Mouse (Mus musculus): ENCODE measurements around the gene Vkorc1. TPM values are rescaled to one million over a fixed set of nuclear protein-coding genes. Genes with fewer than 3 reads are reported as not detected.

The Vkorc1 gene
- polyA plus RNA-seq, 1 experiment from 2014 or later = 99.9 TPM

GRCm38 (mm10) chr7:127931351-127932135 lies 36.1 kb upstream of the Vkorc1 start:
- Histone ChIP-seq H3K4me1 (ENCODE audit: control insufficient read depth, insufficient read depth, low read length) (peaks cover 13% of the 10 kb centered on the region; the same call in 1 of the 2 replicates), H3K4me3 (ENCODE audit: low read length) (no peak overlapping the region), H3K9ac (ENCODE audit: low read length) (peak overlapping the region; percentile 30; the same call in 1 of the 2 replicates), H3K4me2 (ENCODE audit: low read depth, low read length) (peak overlapping the region; percentile 5; the same call in 1 of the 2 replicates), H3K27ac (ENCODE audit: low read length) (peak overlapping the region; percentile 32), H3K36me3 (ENCODE audit: control insufficient read depth, insufficient read depth) (no peaks in the 10 kb centered on the region; the same call in 1 of the 2 replicates), H3K27me3 (ENCODE audit: control insufficient read depth, insufficient read depth, low read length) (peaks cover 12% of the 10 kb centered on the region), H3K9me3 (replicated peaks; ENCODE audit: control insufficient read depth, low read length) (no peaks in the 10 kb centered on the region)
- 36% methylated on average over 13 of the region's 13 CpGs for WGBS
- ATAC-seq (replicated peaks; ENCODE audit: extremely low read depth, insufficient read depth, low FRiP score) = no peak; the same call in 1 of the 2 replicates

DNA sequence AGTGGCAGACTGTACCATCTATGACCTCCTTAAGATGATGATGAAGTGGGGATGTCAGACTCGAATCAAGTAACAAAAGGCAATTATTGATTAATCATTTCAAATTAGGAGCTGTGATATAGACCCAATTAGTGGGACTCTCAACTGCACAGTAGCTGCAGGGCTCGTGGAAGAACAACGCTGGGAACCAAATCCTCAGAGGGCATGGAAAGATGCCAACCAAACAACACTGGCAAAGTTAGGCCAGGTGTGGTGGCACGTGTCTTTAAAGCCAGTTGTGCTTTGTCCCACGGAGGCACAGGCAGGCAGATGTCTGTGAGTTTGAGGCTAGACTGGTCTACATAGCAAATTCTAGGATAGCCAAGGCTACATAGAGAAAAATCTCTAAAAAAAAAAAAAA lies 35.2 kb upstream of the Vkorc1 start:
- H3K4me1 ChIP-seq (ENCODE audit: control insufficient read depth, insufficient read depth, low read length) = peaks cover 7% of the 10 kb centered on the region; the same call in 1 of the 2 replicates
- no peak overlapping the region for H3K4me3 ChIP-seq (ENCODE audit: low read length)

DNA sequence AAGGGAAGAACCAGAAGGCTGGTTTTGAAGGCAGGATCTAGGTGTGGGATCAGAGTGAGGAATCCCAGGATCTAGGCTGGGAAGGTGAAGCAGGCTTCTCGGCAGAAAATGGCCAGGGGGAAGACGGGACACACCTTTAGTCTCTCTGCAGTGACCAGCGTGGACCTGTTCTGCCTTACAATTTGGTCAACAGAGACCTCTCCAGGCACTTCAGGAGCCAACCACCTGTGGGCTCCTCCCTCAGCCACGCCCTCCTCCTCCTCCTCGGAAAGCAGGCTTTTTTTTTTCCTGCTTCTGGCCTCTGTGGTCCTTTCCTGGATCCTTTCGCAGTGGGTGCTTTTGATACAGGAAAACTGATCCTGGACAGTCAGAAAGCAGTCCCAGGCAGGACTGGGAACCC lies 34.5 kb upstream of the Vkorc1 start, which contains the start of gene Prss8:
Gene Prss8 (minus strand): TSS at position 182 of the 400 bp plus-strand sequence.
- H3K9ac ChIP-seq (ENCODE audit: low read length) = peak within 1 kb of the TSS; percentile 61
- no peak within 1 kb of the TSS for H3K27ac ChIP-seq (ENCODE audit: low read length)
- 16% methylated on average over 6 of the region's 6 CpGs for WGBS
- no peaks in the 10 kb centered on the region for H3K9me3 ChIP-seq (replicated peaks; ENCODE audit: control insufficient read depth, low read length)
- peak within 1 kb of the TSS; percentile 36 for H3K4me3 ChIP-seq (ENCODE audit: low read length)
- ATAC-seq (replicated peaks; ENCODE audit: extremely low read depth, insufficient read depth, low FRiP score) = no peak
- peak within 1 kb of the TSS; percentile 55 for H3K4me2 ChIP-seq (ENCODE audit: low read depth, low read length)
- peaks cover 7% of the 10 kb centered on the region; the same call in 1 of the 2 replicates for H3K4me1 ChIP-seq (ENCODE audit: control insufficient read depth, insufficient read depth, low read length)
- H3K27me3 ChIP-seq (ENCODE audit: control insufficient read depth, insufficient read depth, low read length) = peaks cover 12% of the 10 kb centered on the region
- peaks cover 1% of the 10 kb centered on the region; the same call in 1 of the 2 replicates for H3K36me3 ChIP-seq (ENCODE audit: control insufficient read depth, insufficient read depth)

More for the DNA sequence above, 35.2 kb upstream of the Vkorc1 start:
- H3K9ac ChIP-seq (ENCODE audit: low read length) = no peak overlapping the region
- H3K4me2 ChIP-seq (ENCODE audit: low read depth, low read length) = no peak overlapping the region
- no peak overlapping the region for H3K27ac ChIP-seq (ENCODE audit: low read length)
- H3K9me3 ChIP-seq (replicated peaks; ENCODE audit: control insufficient read depth, low read length) = no peaks in the 10 kb centered on the region
- WGBS = 78% methylated on average over 5 of the region's 5 CpGs
- ATAC-seq (replicated peaks; ENCODE audit: extremely low read depth, insufficient read depth, low FRiP score) = no peak
- H3K36me3 ChIP-seq (ENCODE audit: control insufficient read depth, insufficient read depth) = no peaks in the 10 kb centered on the region; the same call in 1 of the 2 replicates
- H3K27me3 ChIP-seq (ENCODE audit: control insufficient read depth, insufficient read depth, low read length) = peaks cover 12% of the 10 kb centered on the region

- WGBS = 46% methylated on average over 5 of the region's 5 CpGs
- H3K4me2 ChIP-seq (ENCODE audit: low read depth, low read length) = peak overlapping the region; percentile 55; the same call in 1 of the 2 replicates
- no peak overlapping the region; the same call in 1 of the 2 replicates for H3K4me3 ChIP-seq (ENCODE audit: low read length)
- no peak overlapping the region for H3K9ac ChIP-seq (ENCODE audit: low read length)
- ATAC-seq (replicated peaks; ENCODE audit: extremely low read depth, insufficient read depth, low FRiP score) = no peak
- H3K36me3 ChIP-seq (ENCODE audit: control insufficient read depth, insufficient read depth) = peaks cover 6% of the 10 kb centered on the region; the same call in 1 of the 2 replicates
- H3K27me3 ChIP-seq (ENCODE audit: control insufficient read depth, insufficient read depth, low read length) = peaks cover 12% of the 10 kb centered on the region
- no peaks in the 10 kb centered on the region for H3K9me3 ChIP-seq (replicated peaks; ENCODE audit: control insufficient read depth, low read length)
- H3K27ac ChIP-seq (ENCODE audit: low read length) = no peak overlapping the region
- H3K4me1 ChIP-seq (ENCODE audit: control insufficient read depth, insufficient read depth, low read length) = peaks cover 7% of the 10 kb centered on the region; the same call in 1 of the 2 replicates
Measured at GRCm38 (mm10) chr7:127928596-127928995, 33.2 kb upstream of the Vkorc1 start.

GRCm38 (mm10) chr7:127927726-127928125 lies 32.3 kb upstream of the Vkorc1 start:
- H3K4me2 ChIP-seq (ENCODE audit: low read depth, low read length) = no peak overlapping the region; the same call in 1 of the 2 replicates
- H3K4me1 ChIP-seq (ENCODE audit: control insufficient read depth, insufficient read depth, low read length) = peaks cover 7% of the 10 kb centered on the region; the same call in 1 of the 2 replicates
- WGBS = 86% methylated on average over 11 of the region's 11 CpGs
- H3K27me3 ChIP-seq (ENCODE audit: control insufficient read depth, insufficient read depth, low read length) = peaks cover 12% of the 10 kb centered on the region
- no peak for ATAC-seq (replicated peaks; ENCODE audit: extremely low read depth, insufficient read depth, low FRiP score)
- H3K9me3 ChIP-seq (replicated peaks; ENCODE audit: control insufficient read depth, low read length) = no peaks in the 10 kb centered on the region
- peaks cover 6% of the 10 kb centered on the region; the same call in 1 of the 2 replicates for H3K36me3 ChIP-seq (ENCODE audit: control insufficient read depth, insufficient read depth)
- H3K9ac ChIP-seq (ENCODE audit: low read length) = no peak overlapping the region
- H3K4me3 ChIP-seq (ENCODE audit: low read length) = no peak overlapping the region
- no peak overlapping the region for H3K27ac ChIP-seq (ENCODE audit: low read length)

- Histone ChIP-seq H3K36me3 (ENCODE audit: control insufficient read depth, insufficient read depth) (peaks cover 6% of the 10 kb centered on the region; the same call in 1 of the 2 replicates), H3K4me3 (ENCODE audit: low read length) (no peak overlapping the region), H3K4me2 (ENCODE audit: low read depth, low read length) (no peak overlapping the region), H3K9me3 (replicated peaks; ENCODE audit: control insufficient read depth, low read length) (no peaks in the 10 kb centered on the region), H3K9ac (ENCODE audit: low read length) (no peak overlapping the region), H3K27me3 (ENCODE audit: control insufficient read depth, insufficient read depth, low read length) (peaks cover 12% of the 10 kb centered on the region), H3K27ac (ENCODE audit: low read length) (no peak overlapping the region), H3K4me1 (ENCODE audit: control insufficient read depth, insufficient read depth, low read length) (peaks cover 7% of the 10 kb centered on the region; the same call in 1 of the 2 replicates)
- 82% methylated on average over 11 of the region's 11 CpGs for WGBS
- no peak for ATAC-seq (replicated peaks; ENCODE audit: extremely low read depth, insufficient read depth, low FRiP score)
Measured at GRCm38 (mm10) chr7:127926846-127927245, 31.4 kb upstream of the Vkorc1 start.

- 90% methylated on average over 8 of the region's 8 CpGs for WGBS
- H3K27ac ChIP-seq (ENCODE audit: low read length) = no peak overlapping the region
- H3K4me3 ChIP-seq (ENCODE audit: low read length) = no peak overlapping the region
- no peak for ATAC-seq (replicated peaks; ENCODE audit: extremely low read depth, insufficient read depth, low FRiP score)
- H3K36me3 ChIP-seq (ENCODE audit: control insufficient read depth, insufficient read depth) = peaks cover 6% of the 10 kb centered on the region; the same call in 1 of the 2 replicates
- no peak overlapping the region for H3K9ac ChIP-seq (ENCODE audit: low read length)
- H3K9me3 ChIP-seq (replicated peaks; ENCODE audit: control insufficient read depth, low read length) = no peaks in the 10 kb centered on the region
- H3K4me1 ChIP-seq (ENCODE audit: control insufficient read depth, insufficient read depth, low read length) = peaks cover 3% of the 10 kb centered on the region; the same call in 1 of the 2 replicates
- no peak overlapping the region for H3K4me2 ChIP-seq (ENCODE audit: low read depth, low read length)
- peaks cover 12% of the 10 kb centered on the region for H3K27me3 ChIP-seq (ENCODE audit: control insufficient read depth, insufficient read depth, low read length)
Measured at GRCm38 (mm10) chr7:127926066-127926465, 30.6 kb upstream of the Vkorc1 start.

DNA sequence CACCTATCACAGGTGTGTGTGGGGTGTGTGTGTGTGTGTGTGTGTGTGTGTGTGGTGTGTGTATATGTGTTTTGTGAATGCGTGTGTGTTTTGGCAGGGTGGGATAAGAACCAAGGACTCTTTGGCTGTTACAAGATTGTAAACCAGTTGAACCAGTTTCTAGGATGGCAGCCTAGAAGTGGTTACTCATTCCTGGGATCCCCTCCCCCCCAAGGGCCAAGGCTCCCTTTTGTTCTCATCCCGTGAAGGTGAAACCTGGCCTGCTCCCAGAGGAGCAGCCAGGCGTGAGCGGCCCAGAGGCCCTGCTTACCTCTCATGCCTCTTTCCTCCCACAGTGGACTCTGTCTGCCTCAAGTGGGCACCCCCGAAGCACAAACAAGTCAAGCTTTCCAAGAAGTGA lies 29.8 kb upstream of the Vkorc1 start:
- Histone ChIP-seq H3K9ac (ENCODE audit: low read length) (no peak overlapping the region), H3K27ac (ENCODE audit: low read length) (no peak overlapping the region), H3K36me3 (ENCODE audit: control insufficient read depth, insufficient read depth) (peaks cover 6% of the 10 kb centered on the region; the same call in 1 of the 2 replicates), H3K4me3 (ENCODE audit: low read length) (no peak overlapping the region), H3K4me1 (ENCODE audit: control insufficient read depth, insufficient read depth, low read length) (peaks cover 3% of the 10 kb centered on the region; the same call in 1 of the 2 replicates), H3K4me2 (ENCODE audit: low read depth, low read length) (no peak overlapping the region), H3K9me3 (replicated peaks; ENCODE audit: control insufficient read depth, low read length) (no peaks in the 10 kb centered on the region), H3K27me3 (ENCODE audit: control insufficient read depth, insufficient read depth, low read length) (peaks cover 12% of the 10 kb centered on the region)
- no peak for ATAC-seq (replicated peaks; ENCODE audit: extremely low read depth, insufficient read depth, low FRiP score)
- 67% methylated on average over 5 of the region's 5 CpGs for WGBS

- Histone ChIP-seq H3K4me1 (ENCODE audit: control insufficient read depth, insufficient read depth, low read length) (no peaks in the 10 kb centered on the region), H3K4me2 (ENCODE audit: low read depth, low read length) (no peak overlapping the region), H3K4me3 (ENCODE audit: low read length) (no peak overlapping the region), H3K36me3 (ENCODE audit: control insufficient read depth, insufficient read depth) (peaks cover 6% of the 10 kb centered on the region; the same call in 1 of the 2 replicates), H3K9ac (ENCODE audit: low read length) (no peak overlapping the region), H3K9me3 (replicated peaks; ENCODE audit: control insufficient read depth, low read length) (no peaks in the 10 kb centered on the region), H3K27me3 (ENCODE audit: control insufficient read depth, insufficient read depth, low read length) (peaks cover 6% of the 10 kb centered on the region), H3K27ac (ENCODE audit: low read length) (no peak overlapping the region)
- no peak for ATAC-seq (replicated peaks; ENCODE audit: extremely low read depth, insufficient read depth, low FRiP score)
- 79% methylated on average over 5 of the region's 5 CpGs for WGBS
Measured at GRCm38 (mm10) chr7:127923714-127924113, 28.3 kb upstream of the Vkorc1 start.
